Mouse (Mus musculus): ENCODE results near the gene Ankzf1. TPM values are rescaled to one million over a fixed set of nuclear protein-coding genes. Genes with fewer than 3 reads are reported as not detected.

Ankzf1 gene
- polyA plus RNA-seq, 1 experiment from 2014 or later = 24.9 TPM

DNA sequence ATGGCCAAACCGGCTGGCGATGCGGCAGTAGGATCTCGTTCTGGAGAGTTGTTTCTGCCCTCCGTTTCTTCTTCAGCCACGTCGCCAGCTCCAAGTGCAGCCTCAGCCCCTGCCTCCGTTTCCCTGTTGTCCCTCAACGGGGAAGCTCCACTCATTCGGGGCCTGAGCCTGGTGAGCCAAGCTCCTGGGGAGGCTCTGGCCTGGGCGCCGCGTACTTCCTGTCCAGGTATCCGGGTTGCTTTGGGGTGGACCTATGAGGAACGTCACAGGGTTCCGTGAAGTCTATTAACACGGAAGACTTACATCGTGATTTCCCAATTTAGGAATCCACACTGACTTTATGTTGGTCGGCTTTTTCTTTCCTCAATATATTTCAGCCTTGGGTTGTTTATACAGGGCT, 501 bp downstream of the Ankzf1 start:
- H3K9me3 ChIP-seq (replicated peaks) = no peaks in the 10 kb centered on the region
- peak overlapping the region; percentile 91 for H3K9ac ChIP-seq (replicated peaks)
- no peaks in the 10 kb centered on the region for H3K27me3 ChIP-seq (replicated peaks)
- under 1% methylated on average over 19 of the region's 19 CpGs for WGBS
- H3K27ac ChIP-seq (replicated peaks) = peak overlapping the region; percentile 91
- H3K36me3 ChIP-seq = peaks cover 45% of the 10 kb centered on the region
- peak; percentile 45; the same call in 1 of the 2 replicates for ATAC-seq (ENCODE audit: low FRiP score)
- H3K4me2 ChIP-seq = peak overlapping the region; percentile 97
- H3K4me3 ChIP-seq (replicated peaks) = peak overlapping the region; percentile 67
- peaks cover 30% of the 10 kb centered on the region for H3K4me1 ChIP-seq

DNA sequence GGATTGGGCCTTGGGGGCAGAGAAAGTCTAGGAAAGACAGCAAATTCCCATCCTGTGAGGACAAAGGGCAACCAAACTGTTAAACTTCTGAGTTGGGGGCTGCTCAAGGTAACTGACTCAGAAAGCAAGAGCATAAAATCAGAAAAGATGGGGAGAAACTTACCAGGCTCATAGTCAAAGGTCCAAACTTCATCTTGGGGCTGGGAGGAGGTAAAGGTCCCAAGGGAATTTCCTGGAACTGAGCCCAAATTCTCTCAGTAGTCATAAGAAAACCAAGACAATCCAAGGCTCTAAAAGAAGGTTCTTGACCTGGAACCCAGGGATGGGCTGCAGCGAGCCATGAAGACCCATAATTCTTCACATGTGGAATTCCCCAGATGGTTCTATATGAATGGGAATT, 9.3 kb downstream of the Ankzf1 start:
- no peak for ATAC-seq (ENCODE audit: low FRiP score)
- Histone ChIP-seq H3K27me3 (replicated peaks) (no peaks in the 10 kb centered on the region), H3K4me3 (replicated peaks) (no peak overlapping the region), H3K4me2 (no peak overlapping the region), H3K4me1 (no peaks in the 10 kb centered on the region), H3K27ac (replicated peaks) (no peak overlapping the region), H3K9ac (replicated peaks) (no peak overlapping the region), H3K9me3 (replicated peaks) (no peaks in the 10 kb centered on the region), H3K36me3 (peaks cover 41% of the 10 kb centered on the region)
- 88% methylated on average over 1 of the region's 1 CpGs for WGBS

DNA sequence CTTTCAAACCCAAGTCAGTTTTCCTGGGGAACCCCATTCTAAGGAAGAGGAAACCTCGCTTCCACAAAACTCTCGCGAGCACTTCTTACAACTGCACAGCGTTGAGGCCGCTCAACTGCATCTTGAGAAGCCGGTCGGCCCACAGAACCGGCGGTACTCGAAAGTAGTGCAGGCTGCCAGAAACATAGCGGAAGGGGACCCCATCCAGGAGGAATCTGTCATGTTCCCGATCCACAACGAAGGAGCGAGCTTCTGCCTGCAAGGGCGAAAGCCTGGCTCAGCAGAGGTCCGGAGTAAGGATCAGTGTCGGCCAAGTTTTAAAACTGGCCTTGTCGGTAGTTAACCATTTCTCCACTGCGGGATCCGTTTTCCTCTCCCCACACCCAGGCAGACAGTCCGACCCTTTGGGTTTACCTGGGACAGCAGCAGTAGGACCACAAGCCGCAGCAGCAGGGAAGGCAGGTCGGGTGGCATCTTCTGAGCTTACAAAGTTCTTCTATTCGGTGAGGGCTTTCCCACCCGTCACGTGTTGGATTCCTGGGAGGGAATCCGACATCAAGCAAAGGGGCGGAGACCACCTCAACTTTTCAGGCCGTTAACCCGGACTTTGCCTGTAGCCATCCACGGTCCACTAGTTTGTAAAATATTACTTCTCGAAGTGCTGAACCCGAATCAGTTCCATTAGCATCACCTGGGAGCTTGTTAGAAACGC, 17.2 kb downstream of the Ankzf1 start:
- Histone ChIP-seq H3K27ac (replicated peaks) (no peak overlapping the region; the same call in 1 of the 2 replicates), H3K9ac (replicated peaks) (peak overlapping the region; percentile 47), H3K4me2 (peak overlapping the region; percentile 93), H3K36me3 (peaks cover 18% of the 10 kb centered on the region), H3K9me3 (replicated peaks) (no peaks in the 10 kb centered on the region), H3K4me1 (peaks cover 48% of the 10 kb centered on the region), H3K4me3 (replicated peaks) (peak overlapping the region; percentile 84), H3K27me3 (replicated peaks) (no peaks in the 10 kb centered on the region)
- ATAC-seq (ENCODE audit: low FRiP score) = no peak
- WGBS = 17% methylated on average over 34 of the region's 34 CpGs

DNA sequence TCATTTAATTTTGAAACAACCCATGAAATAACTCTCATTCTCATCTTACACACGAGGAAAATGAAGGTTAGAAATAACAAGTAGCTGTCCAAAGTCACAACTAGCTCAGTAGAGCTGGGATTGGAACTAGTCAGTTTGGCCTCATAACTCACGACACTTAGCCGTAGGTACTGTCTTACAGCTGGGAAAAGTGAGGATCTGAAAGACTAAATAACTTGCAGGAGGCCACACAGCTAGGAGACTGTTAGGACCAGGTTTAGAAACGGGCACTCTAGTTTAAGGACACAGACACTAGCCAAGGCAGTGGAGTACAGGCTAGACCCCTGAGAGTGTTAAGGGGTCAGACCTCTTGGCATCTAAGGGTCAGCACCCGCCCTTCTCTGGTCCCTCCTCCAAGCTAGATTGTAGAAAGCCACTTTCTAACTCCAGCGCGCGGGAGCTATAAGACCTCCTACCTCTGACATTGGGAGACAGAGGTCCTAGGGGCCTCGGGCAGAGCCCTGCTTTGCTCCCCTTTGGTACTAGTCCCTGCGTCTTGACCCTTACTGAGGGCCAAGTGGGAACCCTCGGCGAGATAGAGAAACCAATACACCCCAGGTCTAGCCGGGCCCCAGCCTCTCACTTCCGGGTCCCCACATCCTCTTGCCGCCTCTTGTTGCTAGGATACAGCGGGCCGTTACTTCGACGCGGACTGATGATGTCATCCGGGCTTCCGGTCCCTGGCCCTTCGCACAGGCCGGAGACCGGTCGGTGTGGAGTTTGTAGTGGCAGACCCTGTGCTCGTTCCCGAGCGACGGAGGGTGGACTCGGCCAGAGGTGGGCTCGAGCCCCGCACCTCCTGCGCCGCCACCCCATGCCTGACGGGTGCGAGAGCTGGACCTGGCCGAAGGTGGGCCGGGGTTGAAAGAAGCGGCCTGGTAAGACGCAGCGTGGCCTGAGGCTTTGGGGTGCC, 18.5 kb downstream of the Ankzf1 start, which contains the start of the genes Glb1l and Stk16:
TSS of gene Glb1l (minus strand) at position 678 of the 952 bp plus-strand sequence.
TSS of gene Stk16 (plus strand) at position 703 of the 952 bp plus-strand sequence.
- peak within 1 kb of the TSS; percentile 93 for H3K4me2 ChIP-seq
- 0 out of 2 replicates have a peak, but pooled peaks cover 2% of the 10 kb centered on the region for H3K27me3 ChIP-seq (replicated peaks)
- peak within 1 kb of the TSS; percentile 86 for H3K9ac ChIP-seq (replicated peaks)
- H3K4me1 ChIP-seq = peaks cover 49% of the 10 kb centered on the region
- peak within 1 kb of the TSS; percentile 33; the same call in 1 of the 2 replicates for H3K27ac ChIP-seq (replicated peaks)
- ATAC-seq (ENCODE audit: low FRiP score) = peak; percentile 94
- peak within 1 kb of the TSS; percentile 84 for H3K4me3 ChIP-seq (replicated peaks)
- no peaks in the 10 kb centered on the region for H3K9me3 ChIP-seq (replicated peaks)
- H3K36me3 ChIP-seq = peaks cover 23% of the 10 kb centered on the region
- 6% methylated on average over 42 of the region's 42 CpGs for WGBS

DNA sequence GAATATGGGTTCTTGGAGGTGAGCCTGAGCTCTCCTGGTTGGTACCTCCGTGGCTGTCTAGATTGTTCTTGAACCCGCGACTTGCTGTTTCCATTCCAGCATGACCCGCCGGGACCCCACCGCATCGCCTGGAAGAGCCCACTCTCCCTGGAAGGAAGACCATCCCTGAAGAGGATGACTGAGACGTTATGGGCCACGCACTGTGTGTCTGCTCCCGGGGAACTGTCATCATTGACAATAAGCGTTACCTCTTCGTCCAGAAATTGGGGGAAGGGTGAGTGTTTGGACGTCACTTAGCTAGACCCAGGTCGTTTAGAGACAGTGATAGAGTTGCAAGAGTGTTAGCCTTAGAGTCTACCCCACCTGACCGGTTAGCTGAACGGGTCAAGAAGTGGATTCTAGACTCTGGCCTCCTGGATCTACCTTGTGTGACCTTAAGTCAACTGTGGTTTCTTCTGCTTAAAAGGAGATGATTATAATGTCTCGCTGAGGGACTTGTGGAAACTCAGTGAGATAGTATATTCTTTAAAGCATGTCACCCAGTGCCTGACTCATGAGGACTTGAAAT, 19.3 kb downstream of the Ankzf1 start:
- peak; percentile 25; the same call in 1 of the 2 replicates for ATAC-seq (ENCODE audit: low FRiP score)
- peak overlapping the region; percentile 33; the same call in 1 of the 2 replicates for H3K27ac ChIP-seq (replicated peaks)
- H3K4me1 ChIP-seq = peaks cover 49% of the 10 kb centered on the region
- peak overlapping the region; percentile 84 for H3K4me3 ChIP-seq (replicated peaks)
- H3K9me3 ChIP-seq (replicated peaks) = no peaks in the 10 kb centered on the region
- H3K9ac ChIP-seq (replicated peaks) = peak overlapping the region; percentile 86
- WGBS = 13% methylated on average over 17 of the region's 17 CpGs
- H3K4me2 ChIP-seq = peak overlapping the region; percentile 93
- peaks cover 28% of the 10 kb centered on the region for H3K36me3 ChIP-seq
- H3K27me3 ChIP-seq (replicated peaks) = peaks cover 11% of the 10 kb centered on the region

DNA sequence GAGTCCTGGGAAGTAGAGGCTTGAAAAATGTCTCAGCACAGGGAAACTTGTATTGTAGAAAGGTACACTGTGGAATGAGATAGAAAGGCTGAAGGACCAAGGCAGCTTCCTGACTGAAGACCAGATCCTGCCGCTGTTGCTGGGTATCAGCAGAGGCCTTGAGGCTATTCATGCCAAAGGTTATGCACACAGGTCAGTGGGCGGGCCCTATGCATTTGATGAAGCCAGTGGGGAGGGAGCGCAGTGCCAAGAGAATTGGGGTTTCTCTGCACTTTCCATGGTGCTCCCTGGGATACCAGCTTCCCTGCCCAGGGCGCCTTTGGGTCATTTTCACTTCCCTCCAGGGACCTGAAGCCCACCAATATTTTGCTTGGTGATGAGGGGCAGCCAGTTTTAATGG, 20.6 kb downstream of the Ankzf1 start:
- H3K4me3 ChIP-seq (replicated peaks) = no peak overlapping the region
- ATAC-seq (ENCODE audit: low FRiP score) = no peak
- no peak overlapping the region for H3K27ac ChIP-seq (replicated peaks)
- H3K36me3 ChIP-seq = peaks cover 28% of the 10 kb centered on the region
- H3K4me1 ChIP-seq = peaks cover 49% of the 10 kb centered on the region
- no peak overlapping the region for H3K9ac ChIP-seq (replicated peaks)
- no peaks in the 10 kb centered on the region for H3K9me3 ChIP-seq (replicated peaks)
- WGBS = 86% methylated on average over 4 of the region's 4 CpGs
- peaks cover 23% of the 10 kb centered on the region for H3K27me3 ChIP-seq (replicated peaks)
- peak overlapping the region; percentile 93; the same call in 1 of the 2 replicates for H3K4me2 ChIP-seq

DNA sequence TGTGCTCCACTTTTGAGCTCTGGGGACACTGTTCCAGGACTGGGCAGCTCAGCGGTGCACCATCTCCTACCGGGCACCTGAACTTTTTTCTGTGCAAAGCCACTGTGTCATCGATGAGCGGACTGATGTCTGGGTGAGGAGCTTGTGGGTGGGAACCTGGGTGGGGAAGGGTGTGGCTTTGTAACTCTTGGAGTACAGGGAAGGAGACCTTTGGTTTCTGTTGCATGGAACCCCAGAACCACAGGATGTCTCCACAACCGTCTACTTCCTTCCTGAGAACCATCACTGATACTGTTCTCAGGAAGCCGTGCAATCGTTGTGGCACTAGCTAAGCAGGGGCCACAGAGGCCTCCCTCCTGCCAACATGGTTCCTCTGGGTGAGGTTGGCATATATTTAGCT, 21.1 kb downstream of the Ankzf1 start:
- no peak overlapping the region for H3K27ac ChIP-seq (replicated peaks)
- no peak overlapping the region for H3K4me3 ChIP-seq (replicated peaks)
- no peak overlapping the region for H3K9ac ChIP-seq (replicated peaks)
- H3K4me2 ChIP-seq = no peak overlapping the region
- H3K36me3 ChIP-seq = peaks cover 28% of the 10 kb centered on the region
- no peaks in the 10 kb centered on the region for H3K9me3 ChIP-seq (replicated peaks)
- H3K27me3 ChIP-seq (replicated peaks) = peaks cover 29% of the 10 kb centered on the region
- peaks cover 52% of the 10 kb centered on the region for H3K4me1 ChIP-seq
- no peak for ATAC-seq (ENCODE audit: low FRiP score)
- WGBS = 87% methylated on average over 7 of the region's 7 CpGs

DNA sequence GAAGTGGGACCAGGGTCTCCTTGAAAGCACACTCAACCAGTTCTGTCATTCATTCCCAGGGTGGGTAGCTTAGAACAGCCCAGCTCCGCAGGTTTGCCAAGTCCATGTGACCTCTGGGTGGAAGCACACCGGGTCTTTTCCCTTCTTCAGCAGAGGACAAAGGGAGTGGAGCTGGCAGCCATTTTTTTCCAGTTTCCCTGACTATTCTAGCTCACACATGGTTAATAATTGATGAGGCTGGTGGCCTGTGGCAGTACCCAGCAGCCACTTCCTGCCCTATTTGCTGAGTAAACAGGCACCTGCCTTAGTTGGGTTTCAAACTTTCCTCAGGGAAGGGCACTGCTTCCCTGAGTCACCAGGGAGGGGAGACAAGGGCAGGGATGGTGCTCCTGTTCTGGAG, 22.5 kb downstream of the Ankzf1 start:
- Histone ChIP-seq H3K27me3 (replicated peaks) (peaks cover 38% of the 10 kb centered on the region), H3K4me1 (peaks cover 52% of the 10 kb centered on the region)
- 76% methylated on average over 2 of the region's 2 CpGs for WGBS

DNA sequence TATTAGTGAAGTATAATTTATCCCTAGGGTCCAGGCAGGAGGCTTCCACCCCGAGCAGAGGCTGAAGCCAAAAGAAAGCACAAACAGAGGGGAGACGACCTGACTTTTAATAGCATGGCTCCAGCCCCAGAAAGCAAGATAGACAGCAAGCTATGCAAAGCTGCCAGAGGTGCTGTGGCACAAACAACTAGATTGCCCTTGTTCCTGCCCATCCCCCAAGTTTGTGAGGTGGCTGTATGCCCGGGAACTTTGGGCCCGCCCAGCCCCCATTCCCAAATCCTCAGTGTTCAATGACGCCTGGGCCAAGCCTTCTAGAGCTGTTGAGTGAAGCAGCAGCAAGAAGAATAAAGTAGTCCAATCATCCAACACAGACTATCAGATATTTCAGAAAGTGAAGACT, 22.9 kb downstream of the Ankzf1 start:
- Histone ChIP-seq H3K36me3 (peaks cover 28% of the 10 kb centered on the region), H3K4me3 (replicated peaks) (no peak overlapping the region), H3K27ac (replicated peaks) (no peak overlapping the region), H3K9ac (replicated peaks) (no peak overlapping the region), H3K4me2 (no peak overlapping the region), H3K9me3 (replicated peaks) (no peaks in the 10 kb centered on the region), H3K4me1 (peaks cover 52% of the 10 kb centered on the region), H3K27me3 (replicated peaks) (peaks cover 43% of the 10 kb centered on the region)
- no peak for ATAC-seq (ENCODE audit: low FRiP score)
- 67% methylated on average over 5 of the region's 5 CpGs for WGBS

More for the DNA sequence above, 22.5 kb downstream of the Ankzf1 start:
- H3K27ac ChIP-seq (replicated peaks) = no peak overlapping the region
- H3K9ac ChIP-seq (replicated peaks) = no peak overlapping the region
- no peak overlapping the region for H3K4me2 ChIP-seq
- H3K36me3 ChIP-seq = peaks cover 28% of the 10 kb centered on the region
- no peak for ATAC-seq (ENCODE audit: low FRiP score)
- no peak overlapping the region for H3K4me3 ChIP-seq (replicated peaks)
- H3K9me3 ChIP-seq (replicated peaks) = no peaks in the 10 kb centered on the region

DNA sequence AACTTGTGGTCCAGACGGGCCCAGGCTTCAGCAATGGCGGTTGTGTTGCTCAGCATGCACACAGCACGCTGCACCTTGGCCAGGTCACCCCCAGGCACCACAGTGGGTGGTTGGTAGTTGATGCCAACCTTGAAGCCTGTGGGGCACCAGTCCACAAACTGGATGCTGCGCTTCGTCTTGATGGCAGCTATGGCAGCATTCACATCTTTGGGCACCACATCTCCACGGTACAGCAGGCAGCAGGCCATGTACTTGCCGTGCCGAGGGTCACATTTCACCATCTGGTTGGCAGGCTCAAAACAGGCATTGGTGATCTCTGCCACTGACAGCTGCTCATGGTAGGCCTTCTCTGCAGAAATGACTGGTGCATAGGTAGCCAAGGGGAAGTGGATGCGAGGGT, 23.8 kb downstream of the Ankzf1 start:
- H3K4me3 ChIP-seq (replicated peaks) = no peak overlapping the region
- peaks cover 48% of the 10 kb centered on the region for H3K4me1 ChIP-seq
- no peak overlapping the region for H3K27ac ChIP-seq (replicated peaks)
- ATAC-seq (ENCODE audit: low FRiP score) = no peak
- peaks cover 28% of the 10 kb centered on the region for H3K36me3 ChIP-seq
- H3K9me3 ChIP-seq (replicated peaks) = no peaks in the 10 kb centered on the region
- H3K4me2 ChIP-seq = no peak overlapping the region
- peaks cover 52% of the 10 kb centered on the region for H3K27me3 ChIP-seq (replicated peaks)
- no peak overlapping the region for H3K9ac ChIP-seq (replicated peaks)
- WGBS = 91% methylated on average over 9 of the region's 9 CpGs

DNA sequence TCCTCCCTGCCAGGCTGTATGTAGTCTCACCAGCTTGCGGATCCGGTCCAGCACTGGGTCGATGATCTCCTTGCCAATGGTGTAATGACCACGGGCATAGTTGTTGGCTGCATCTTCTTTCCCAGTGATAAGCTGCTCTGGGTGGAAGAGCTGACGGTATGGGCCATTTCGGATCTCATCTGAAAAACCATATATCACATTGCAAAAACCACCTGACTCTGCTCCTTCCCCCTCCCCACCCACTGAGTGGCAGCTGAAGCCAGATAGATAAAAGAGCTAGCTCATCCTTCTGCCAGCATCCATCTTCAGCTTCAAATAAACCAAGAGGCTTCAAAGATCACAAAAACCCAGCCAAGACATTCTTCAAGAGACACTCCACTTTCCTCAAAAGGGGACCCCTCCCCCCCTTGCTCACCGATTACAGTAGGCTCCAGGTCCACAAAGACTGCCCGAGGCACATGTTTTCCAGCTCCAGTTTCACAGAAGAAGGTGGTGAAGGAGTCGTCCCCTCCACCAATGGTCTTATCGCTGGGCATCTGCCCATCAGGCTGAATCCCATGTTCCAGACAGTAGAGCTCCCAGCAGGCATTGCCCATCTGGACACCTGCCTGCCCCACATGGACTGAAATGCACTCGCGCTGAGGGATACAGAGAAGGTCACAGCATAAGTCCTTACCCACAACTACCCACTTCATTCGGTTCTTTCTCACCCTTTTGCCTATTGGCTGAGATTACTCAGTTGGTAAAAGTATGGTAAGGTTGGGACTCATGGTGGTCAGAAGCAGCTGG, 25.0 kb downstream of the Ankzf1 start:
- Histone ChIP-seq H3K27ac (replicated peaks) (no peak overlapping the region), H3K4me2 (no peak overlapping the region), H3K4me3 (replicated peaks) (no peak overlapping the region), H3K4me1 (peaks cover 38% of the 10 kb centered on the region), H3K9me3 (replicated peaks) (no peaks in the 10 kb centered on the region), H3K36me3 (peaks cover 28% of the 10 kb centered on the region), H3K9ac (replicated peaks) (no peak overlapping the region), H3K27me3 (replicated peaks) (peaks cover 64% of the 10 kb centered on the region)
- ATAC-seq (ENCODE audit: low FRiP score) = no peak
- WGBS = 82% methylated on average over 13 of the region's 13 CpGs

All from neural tube, embryonic 15.5 days (tissue).